Mouse (Mus musculus) lung, postnatal 4 days (tissue): Measurements from ENCODE around the gene Atxn2.
"Not testable (repeated sequence)": the region's sequence is repeated elsewhere in the genome, so short reads cannot be mapped to it uniquely, and the experiment has no call there.

ENCODE experiments used
- DNase-seq, 2 experiments: peaks; one replicate each; pipeline ENCODE4 v3.0.0; 2021

Atxn2 gene

GRCm38 (mm10) chr5:121712232-121712933 lies 1.2 kb downstream of the Atxn2 start:
- peak; percentile 59 to 70 for DNase-seq

GRCm38 (mm10) chr5:121712934-121713538 lies 1.9 kb downstream of the Atxn2 start:
- peak; percentile 60 to 72 for DNase-seq

GRCm38 (mm10) chr5:121714331-121714730 lies 3.2 kb downstream of the Atxn2 start:
- DNase-seq = no peak

GRCm38 (mm10) chr5:121714928-121715327 lies 3.8 kb downstream of the Atxn2 start:
- DNase-seq = no peak

- DNase-seq = no peak
These were observed 7.3 kb downstream of the Atxn2 start for GRCm38 (mm10) chr5:121718462-121718861.

GRCm38 (mm10) chr5:121720888-121721585 lies 9.9 kb downstream of the Atxn2 start:
- DNase-seq = no peak

GRCm38 (mm10) chr5:121721841-121722240 lies 10.7 kb downstream of the Atxn2 start:
- no peak for DNase-seq

- no peak for DNase-seq
These were observed 13.5 kb downstream of the Atxn2 start for GRCm38 (mm10) chr5:121724678-121725077.

- DNase-seq = no peak
These were observed 18.9 kb downstream of the Atxn2 start for GRCm38 (mm10) chr5:121730057-121730456.

GRCm38 (mm10) chr5:121736641-121737040 lies 25.5 kb downstream of the Atxn2 start:
- DNase-seq = no peak

GRCm38 (mm10) chr5:121738162-121738561 lies 27.0 kb downstream of the Atxn2 start:
- not testable (repeated sequence) for DNase-seq

GRCm38 (mm10) chr5:121738576-121739191 lies 27.5 kb downstream of the Atxn2 start:
- DNase-seq = no peak

GRCm38 (mm10) chr5:121740516-121740915 lies 29.4 kb downstream of the Atxn2 start:
- DNase-seq = no peak

- DNase-seq = no peak
These were observed 31.8 kb downstream of the Atxn2 start for GRCm38 (mm10) chr5:121742915-121743314.

- not testable (repeated sequence) for DNase-seq
These were observed 36.9 kb downstream of the Atxn2 start for GRCm38 (mm10) chr5:121747884-121748594.

- no peak for DNase-seq
These were observed 38.5 kb downstream of the Atxn2 start for GRCm38 (mm10) chr5:121749633-121750032.

- no peak for DNase-seq
These were observed 46.8 kb downstream of the Atxn2 start for GRCm38 (mm10) chr5:121757900-121758299.

- no peak for DNase-seq
These were observed 47.2 kb downstream of the Atxn2 start for GRCm38 (mm10) chr5:121758341-121758740.

- DNase-seq = no peak
These were observed 48.8 kb downstream of the Atxn2 start for GRCm38 (mm10) chr5:121759921-121760320.

- DNase-seq = no peak
These were observed 50.3 kb downstream of the Atxn2 start for GRCm38 (mm10) chr5:121761459-121761858.

GRCm38 (mm10) chr5:121762949-121763348 lies 51.8 kb downstream of the Atxn2 start:
- no peak for DNase-seq

- no peak for DNase-seq
These were observed 53.9 kb downstream of the Atxn2 start for GRCm38 (mm10) chr5:121765020-121765419.
